Mouse (Mus musculus): Measurements from ENCODE around the gene Eno3. TPM values are rescaled to one million over a fixed set of nuclear protein-coding genes. Genes with fewer than 3 reads are reported as not detected.

Eno3 gene
- polyA plus RNA-seq, 1 experiment: 75.8 TPM

GRCm38 (mm10) chr11:70679894-70680293 is 22.9 kb downstream of the Eno3 start:
- Histone ChIP-seq H3K27me3 (ENCODE audit: control insufficient read depth, insufficient read depth, low read length) (no peaks in the 10 kb centered on the region), H3K36me3 (ENCODE audit: control insufficient read depth, insufficient read depth, low read length) (peaks cover 10% of the 10 kb centered on the region), H3K4me3 (ENCODE audit: control insufficient read depth, insufficient read depth, low read length) (no peak overlapping the region), H3K27ac (ENCODE audit: control insufficient read depth, insufficient read depth, low read length) (no peak overlapping the region), H3K4me1 (replicated peaks; ENCODE audit: control insufficient read depth, insufficient read depth, low read length) (no peaks in the 10 kb centered on the region)
- no peak for DNase-seq
- WGBS: 54% methylated on average over 8 of the region's 8 CpGs
- no peak for TF ChIP-seq POLR2A (IDR thresholded peaks at IDR 0.05; ENCODE audit: control insufficient read depth, extremely low read depth, insufficient read depth, low read length, poor library complexity)
- no peak for TF ChIP-seq CTCF (IDR thresholded peaks at IDR 0.05; ENCODE audit: borderline replicate concordance, control insufficient read depth, extremely low read depth, insufficient read depth, low read length, poor library complexity)

- Histone ChIP-seq H3K36me3 (ENCODE audit: control insufficient read depth, insufficient read depth, low read length) (peaks cover 10% of the 10 kb centered on the region), H3K27ac (ENCODE audit: control insufficient read depth, insufficient read depth, low read length) (no peak overlapping the region), H3K4me3 (ENCODE audit: control insufficient read depth, insufficient read depth, low read length) (no peak overlapping the region), H3K27me3 (ENCODE audit: control insufficient read depth, insufficient read depth, low read length) (no peaks in the 10 kb centered on the region), H3K4me1 (replicated peaks; ENCODE audit: control insufficient read depth, insufficient read depth, low read length) (no peaks in the 10 kb centered on the region)
- WGBS: 96% methylated on average over 12 of the region's 12 CpGs
- no peak for TF ChIP-seq CTCF (IDR thresholded peaks at IDR 0.05; ENCODE audit: borderline replicate concordance, control insufficient read depth, extremely low read depth, insufficient read depth, low read length, poor library complexity)
- no peak for TF ChIP-seq POLR2A (IDR thresholded peaks at IDR 0.05; ENCODE audit: control insufficient read depth, extremely low read depth, insufficient read depth, low read length, poor library complexity)
- DNase-seq: no peak
These were observed 24.2 kb downstream of the Eno3 start for GRCm38 (mm10) chr11:70681170-70681569.

- no peak overlapping the region for H3K4me3 ChIP-seq (ENCODE audit: control insufficient read depth, insufficient read depth, low read length)
- 88% methylated on average over 11 of the region's 11 CpGs for WGBS
- H3K27ac ChIP-seq (ENCODE audit: control insufficient read depth, insufficient read depth, low read length): no peak overlapping the region
- TF ChIP-seq POLR2A (IDR thresholded peaks at IDR 0.05; ENCODE audit: control insufficient read depth, extremely low read depth, insufficient read depth, low read length, poor library complexity) (no peak), CTCF (IDR thresholded peaks at IDR 0.05; ENCODE audit: borderline replicate concordance, control insufficient read depth, extremely low read depth, insufficient read depth, low read length, poor library complexity) (no peak; the same call in 1 of the 2 replicates)
- no peak for DNase-seq
- no peaks in the 10 kb centered on the region for H3K27me3 ChIP-seq (ENCODE audit: control insufficient read depth, insufficient read depth, low read length)
- H3K36me3 ChIP-seq (ENCODE audit: control insufficient read depth, insufficient read depth, low read length): peaks cover 10% of the 10 kb centered on the region
- peaks cover 4% of the 10 kb centered on the region; the same call in 1 of the 2 replicates for H3K4me1 ChIP-seq (replicated peaks; ENCODE audit: control insufficient read depth, insufficient read depth, low read length)
These were observed 25.0 kb downstream of the Eno3 start for GRCm38 (mm10) chr11:70681897-70682581.

GRCm38 (mm10) chr11:70683640-70684039 is 26.6 kb downstream of the Eno3 start:
- Histone ChIP-seq H3K4me3 (ENCODE audit: control insufficient read depth, insufficient read depth, low read length) (no peak overlapping the region), H3K36me3 (ENCODE audit: control insufficient read depth, insufficient read depth, low read length) (peaks cover 10% of the 10 kb centered on the region), H3K27me3 (ENCODE audit: control insufficient read depth, insufficient read depth, low read length) (no peaks in the 10 kb centered on the region), H3K27ac (ENCODE audit: control insufficient read depth, insufficient read depth, low read length) (no peak overlapping the region), H3K4me1 (replicated peaks; ENCODE audit: control insufficient read depth, insufficient read depth, low read length) (peaks cover 10% of the 10 kb centered on the region)
- DNase-seq: no peak
- 93% methylated on average over 5 of the region's 5 CpGs for WGBS
- TF ChIP-seq CTCF (IDR thresholded peaks at IDR 0.05; ENCODE audit: borderline replicate concordance, control insufficient read depth, extremely low read depth, insufficient read depth, low read length, poor library complexity) (no peak), POLR2A (IDR thresholded peaks at IDR 0.05; ENCODE audit: control insufficient read depth, extremely low read depth, insufficient read depth, low read length, poor library complexity) (no peak)

DNA sequence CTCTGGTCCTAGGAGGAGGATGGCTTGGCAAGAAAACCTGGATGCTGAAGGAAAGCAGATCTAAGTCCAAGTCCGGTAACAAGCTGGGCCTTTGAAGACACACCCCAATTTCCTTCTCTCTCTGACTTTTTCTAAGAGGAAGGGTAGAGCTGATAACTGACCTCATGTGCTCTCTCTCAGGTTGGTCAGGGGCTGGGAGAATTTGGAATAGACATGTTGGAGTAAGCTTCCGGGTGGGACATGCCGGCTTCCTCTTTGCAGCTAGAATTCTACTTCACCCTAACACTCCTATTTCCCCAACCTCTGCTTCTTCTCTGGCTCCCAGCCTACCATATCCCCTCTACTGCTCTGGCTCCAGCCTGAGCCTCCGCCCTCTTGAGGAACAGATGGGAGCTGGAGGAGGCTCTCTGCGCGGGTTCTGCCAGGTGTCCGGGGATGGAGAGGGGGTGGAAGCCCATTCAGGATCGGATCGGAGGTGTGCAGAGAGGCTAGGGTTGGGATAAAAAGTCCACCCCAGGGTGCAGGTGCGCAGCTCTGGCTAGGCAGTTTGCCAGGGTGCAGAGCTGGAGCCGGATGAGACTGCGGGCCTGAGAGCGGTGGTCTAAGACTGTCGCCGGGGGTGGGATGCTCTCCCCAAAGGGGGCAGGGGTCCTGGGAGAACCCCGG is 30.0 kb downstream of the Eno3 start:
- Histone ChIP-seq H3K4me1 (replicated peaks; ENCODE audit: control insufficient read depth, insufficient read depth, low read length) (peaks cover 10% of the 10 kb centered on the region), H3K4me3 (ENCODE audit: control insufficient read depth, insufficient read depth, low read length) (peak overlapping the region; percentile 77), H3K36me3 (ENCODE audit: control insufficient read depth, insufficient read depth, low read length) (peaks cover 3% of the 10 kb centered on the region; the same call in 1 of the 2 replicates), H3K27me3 (ENCODE audit: control insufficient read depth, insufficient read depth, low read length) (no peaks in the 10 kb centered on the region), H3K27ac (ENCODE audit: control insufficient read depth, insufficient read depth, low read length) (peak overlapping the region; percentile 13; the same call in 1 of the 2 replicates)
- TF ChIP-seq CTCF (IDR thresholded peaks at IDR 0.05; ENCODE audit: borderline replicate concordance, control insufficient read depth, extremely low read depth, insufficient read depth, low read length, poor library complexity) (no peak), POLR2A (IDR thresholded peaks at IDR 0.05; ENCODE audit: control insufficient read depth, extremely low read depth, insufficient read depth, low read length, poor library complexity) (no peak)
- no peak for DNase-seq
- 6% methylated on average over 16 of the region's 16 CpGs for WGBS

- H3K27ac ChIP-seq (ENCODE audit: control insufficient read depth, insufficient read depth, low read length): peak within 1 kb of the TSS; percentile 13; the same call in 1 of the 2 replicates
- peaks cover 10% of the 10 kb centered on the region for H3K4me1 ChIP-seq (replicated peaks; ENCODE audit: control insufficient read depth, insufficient read depth, low read length)
- TF ChIP-seq POLR2A (IDR thresholded peaks at IDR 0.05; ENCODE audit: control insufficient read depth, extremely low read depth, insufficient read depth, low read length, poor library complexity) (peak; percentile 59), CTCF (IDR thresholded peaks at IDR 0.05; ENCODE audit: borderline replicate concordance, control insufficient read depth, extremely low read depth, insufficient read depth, low read length, poor library complexity) (peak; percentile 92)
- WGBS: under 1% methylated on average over 55 of the region's 55 CpGs
- peak within 1 kb of the TSS; percentile 77 for H3K4me3 ChIP-seq (ENCODE audit: control insufficient read depth, insufficient read depth, low read length)
- H3K27me3 ChIP-seq (ENCODE audit: control insufficient read depth, insufficient read depth, low read length): no peaks in the 10 kb centered on the region
- DNase-seq: peak; percentile 89
- H3K36me3 ChIP-seq (ENCODE audit: control insufficient read depth, insufficient read depth, low read length): 0 out of 2 replicates have a peak, but pooled peaks cover 3% of the 10 kb centered on the region
These were observed 30.7 kb downstream of the Eno3 start, which contains the start of gene Camta2 for GRCm38 (mm10) chr11:70687601-70688199. TSS of gene Camta2 (minus strand) at chr11:70688105.

Data from thymus, adult 2 months (tissue).